Mouse (Mus musculus): ENCODE data around the gene Gm21992.

- no peak for TF ChIP-seq POLR2A (IDR thresholded peaks at IDR 0.05; ENCODE audit: borderline replicate concordance, extremely low read depth, insufficient read depth, insufficient read length, poor library complexity, severe bottlenecking)
- TF ChIP-seq CTCF (IDR thresholded peaks at IDR 0.05; ENCODE audit: borderline replicate concordance, extremely low read depth, insufficient read depth, insufficient read length) = no peak
Observed at GRCm38 (mm10) chr19:4742229-4742628, 69.2 kb downstream of the Gm21992 start.

Data from brain, embryonic 14.5 days (tissue).